Mouse (Mus musculus) heart, embryonic 13.5 days (tissue): ENCODE results near the gene Plxna4. TPM values are rescaled to one million over a fixed set of nuclear protein-coding genes. Genes with fewer than 3 reads are reported as not detected.

ENCODE experiments used
- ATAC-seq: fragments of 200-750 bp; cut with Nextera tagmentation; 2 replicates; pipeline ENCODE4 v1.8.0; 2017; ENCODE audit warnings: moderate TSS enrichment; ENCODE audit not compliant: insufficient number of reproducible peaks, low FRiP score, low TSS enrichment; ENCODE audit errors: extremely low read depth
- H3K27ac ChIP-seq: fragments of 300-500 bp; sonication (generic); replicated peaks from 2 replicates; pipeline ENCODE4 v1.5.1; 2015; ENCODE audit warnings: moderate library complexity, mild to moderate bottlenecking, inconsistent platforms
- H3K27me3 ChIP-seq: fragments of 300-500 bp; sonication (generic); replicated peaks from 2 replicates; pipeline ENCODE4 v1.6.1; 2015; ENCODE audit warnings: mild to moderate bottlenecking, inconsistent platforms
- H3K36me3 ChIP-seq: fragments of 300-500 bp; sonication (generic); 2 replicates; pipeline ENCODE4 v1.6.1; 2015; ENCODE audit warnings: mild to moderate bottlenecking, inconsistent platforms
- H3K4me1 ChIP-seq: fragments of 300-500 bp; sonication (generic); 2 replicates; pipeline ENCODE4 v1.6.1; 2015; ENCODE audit warnings: inconsistent platforms
- H3K4me2 ChIP-seq: fragments of 300-500 bp; sonication (generic); 2 replicates; pipeline ENCODE4 v1.6.1; 2015; ENCODE audit warnings: inconsistent platforms, mild to moderate bottlenecking, moderate library complexity
- H3K4me3 ChIP-seq: fragments of 300-500 bp; sonication (generic); 2 replicates; pipeline ENCODE4 v1.5.1; 2015; ENCODE audit warnings: moderate library complexity, mild to moderate bottlenecking, inconsistent platforms
- H3K9ac ChIP-seq: fragments of 300-500 bp; sonication (generic); 2 replicates; pipeline ENCODE4 v1.6.1; 2015; ENCODE audit warnings: inconsistent platforms, mild to moderate bottlenecking, moderate library complexity
- H3K9me3 ChIP-seq: fragments of 300-500 bp; sonication (generic); 2 replicates; pipeline ENCODE4 v1.6.1; 2016; ENCODE audit warnings: inconsistent platforms
- WGBS: fragments of 180-500 bp; shearing (Covaris S2); methylation state at CpG from one replicate; pipeline ENCODE4 v1.1.7; 2015; ENCODE audit warnings: mixed read lengths; 5-methylcytosine and 5-hydroxymethylcytosine counted together
- polyA plus RNA-seq: library from polyadenylated mRNA; unstranded; fragments of >200 nt; fragmentation: Nextera tagmentation; extraction: Ambion mirVana; gene quantifications from 2 replicates; pipeline ENCODE4 v1.2.1, GENCODE M21; 2015

Gene Plxna4
- polyA plus RNA-seq, 1 experiment from 2014 or later: 5.5 TPM

- peaks cover 84% of the 10 kb centered on the region for H3K4me1 ChIP-seq
- 70% methylated on average over 8 of the region's 8 CpGs for WGBS
- H3K9ac ChIP-seq: no peak overlapping the region
- H3K4me3 ChIP-seq: no peak overlapping the region
- ATAC-seq: no peak
- no peak overlapping the region for H3K4me2 ChIP-seq
- H3K9me3 ChIP-seq: no peaks in the 10 kb centered on the region
- no peaks in the 10 kb centered on the region for H3K27me3 ChIP-seq
- H3K36me3 ChIP-seq: no peaks in the 10 kb centered on the region
- peak overlapping the region; percentile 63 for H3K27ac ChIP-seq
These were observed 245.3 kb downstream of the Plxna4 start for GRCm38 (mm10) chr6:32342727-32343126.

GRCm38 (mm10) chr6:32342272-32342671 is 245.7 kb downstream of the Plxna4 start:
- H3K4me3 ChIP-seq: no peak overlapping the region
- no peak for ATAC-seq
- no peak overlapping the region for H3K9ac ChIP-seq
- H3K4me1 ChIP-seq: peaks cover 88% of the 10 kb centered on the region
- no peaks in the 10 kb centered on the region for H3K36me3 ChIP-seq
- WGBS: 49% methylated on average over 6 of the region's 6 CpGs
- H3K4me2 ChIP-seq: no peak overlapping the region
- H3K27me3 ChIP-seq: no peaks in the 10 kb centered on the region
- H3K9me3 ChIP-seq: no peaks in the 10 kb centered on the region
- H3K27ac ChIP-seq: peak overlapping the region; percentile 63

GRCm38 (mm10) chr6:32338416-32338943 is 249.5 kb downstream of the Plxna4 start:
- Histone ChIP-seq H3K27me3 (no peaks in the 10 kb centered on the region), H3K4me3 (no peak overlapping the region), H3K9me3 (no peaks in the 10 kb centered on the region), H3K4me1 (peaks cover 75% of the 10 kb centered on the region), H3K36me3 (no peaks in the 10 kb centered on the region), H3K4me2 (peak overlapping the region; percentile 44), H3K27ac (peak overlapping the region; percentile 82), H3K9ac (0 out of 2 replicates have a peak overlapping the region, but pooled peaks have one; percentile 42)
- 23% methylated on average over 8 of the region's 8 CpGs for WGBS
- ATAC-seq: peak; percentile 43; the same call in 1 of the 2 replicates

- Histone ChIP-seq H3K9me3 (no peaks in the 10 kb centered on the region), H3K27ac (0 out of 2 replicates have a peak overlapping the region, but pooled peaks have one; percentile 39), H3K4me3 (no peak overlapping the region), H3K27me3 (no peaks in the 10 kb centered on the region), H3K9ac (no peak overlapping the region), H3K36me3 (no peaks in the 10 kb centered on the region), H3K4me2 (no peak overlapping the region), H3K4me1 (peaks cover 67% of the 10 kb centered on the region)
- no peak for ATAC-seq
These were observed 256.7 kb downstream of the Plxna4 start for GRCm38 (mm10) chr6:32331281-32331680.

- peaks cover 67% of the 10 kb centered on the region for H3K4me1 ChIP-seq
- peak overlapping the region; percentile 39 for H3K27ac ChIP-seq
- H3K9ac ChIP-seq: peak overlapping the region; percentile 37; the same call in 1 of the 2 replicates
- H3K36me3 ChIP-seq: no peaks in the 10 kb centered on the region
- H3K4me3 ChIP-seq: no peak overlapping the region
- no peak for ATAC-seq
- H3K4me2 ChIP-seq: peak overlapping the region; percentile 11; the same call in 1 of the 2 replicates
- WGBS: 35% methylated on average over 9 of the region's 9 CpGs
- no peaks in the 10 kb centered on the region for H3K27me3 ChIP-seq
- H3K9me3 ChIP-seq: no peaks in the 10 kb centered on the region
These were observed 257.8 kb downstream of the Plxna4 start for GRCm38 (mm10) chr6:32330034-32330795.

GRCm38 (mm10) chr6:32328028-32328427 is 260.0 kb downstream of the Plxna4 start:
- ATAC-seq: no peak; the same call in 1 of the 2 replicates

GRCm38 (mm10) chr6:32327173-32327572 is 260.8 kb downstream of the Plxna4 start:
- Histone ChIP-seq H3K9ac (no peak overlapping the region), H3K36me3 (no peaks in the 10 kb centered on the region), H3K27me3 (no peaks in the 10 kb centered on the region), H3K9me3 (no peaks in the 10 kb centered on the region), H3K4me2 (no peak overlapping the region), H3K4me1 (peaks cover 53% of the 10 kb centered on the region), H3K27ac (no peak overlapping the region), H3K4me3 (no peak overlapping the region)
- no peak for ATAC-seq
- WGBS: 35% methylated on average over 5 of the region's 5 CpGs

More at GRCm38 (mm10) chr6:32328028-32328427, 260.0 kb downstream of the Plxna4 start:
- no peak overlapping the region for H3K4me3 ChIP-seq
- H3K4me2 ChIP-seq: 0 out of 2 replicates have a peak overlapping the region, but pooled peaks have one; percentile 14
- H3K27me3 ChIP-seq: no peaks in the 10 kb centered on the region
- no peak overlapping the region for H3K27ac ChIP-seq
- H3K36me3 ChIP-seq: no peaks in the 10 kb centered on the region
- peaks cover 57% of the 10 kb centered on the region for H3K4me1 ChIP-seq
- peak overlapping the region; percentile 25; the same call in 1 of the 2 replicates for H3K9ac ChIP-seq
- 7% methylated on average over 8 of the region's 8 CpGs for WGBS
- H3K9me3 ChIP-seq: no peaks in the 10 kb centered on the region

- Histone ChIP-seq H3K4me3 (no peak overlapping the region), H3K4me2 (no peak overlapping the region), H3K27ac (no peak overlapping the region), H3K9me3 (no peaks in the 10 kb centered on the region), H3K27me3 (no peaks in the 10 kb centered on the region), H3K4me1 (peaks cover 47% of the 10 kb centered on the region), H3K36me3 (no peaks in the 10 kb centered on the region), H3K9ac (no peak overlapping the region)
- WGBS: 87% methylated on average over 5 of the region's 5 CpGs
- ATAC-seq: no peak
These were observed 261.6 kb downstream of the Plxna4 start for GRCm38 (mm10) chr6:32326406-32326805.

- peaks cover 47% of the 10 kb centered on the region for H3K4me1 ChIP-seq
- no peaks in the 10 kb centered on the region for H3K27me3 ChIP-seq
- H3K27ac ChIP-seq: no peak overlapping the region
- no peaks in the 10 kb centered on the region for H3K36me3 ChIP-seq
- H3K4me2 ChIP-seq: no peak overlapping the region
- no peak overlapping the region for H3K4me3 ChIP-seq
- H3K9ac ChIP-seq: no peak overlapping the region
- 74% methylated on average over 7 of the region's 7 CpGs for WGBS
- H3K9me3 ChIP-seq: no peaks in the 10 kb centered on the region
- no peak for ATAC-seq
These were observed 262.1 kb downstream of the Plxna4 start for GRCm38 (mm10) chr6:32325851-32326250.

GRCm38 (mm10) chr6:32321187-32321586 is 266.8 kb downstream of the Plxna4 start:
- ATAC-seq: no peak
- WGBS: 58% methylated on average over 3 of the region's 3 CpGs
- Histone ChIP-seq H3K4me1 (peaks cover 12% of the 10 kb centered on the region), H3K9ac (no peak overlapping the region), H3K4me2 (no peak overlapping the region), H3K36me3 (no peaks in the 10 kb centered on the region), H3K27ac (no peak overlapping the region), H3K27me3 (no peaks in the 10 kb centered on the region), H3K9me3 (no peaks in the 10 kb centered on the region), H3K4me3 (no peak overlapping the region)

GRCm38 (mm10) chr6:32320254-32320653 is 267.7 kb downstream of the Plxna4 start:
- 35% methylated on average over 3 of the region's 3 CpGs for WGBS
- H3K4me2 ChIP-seq: no peak overlapping the region
- peaks cover 12% of the 10 kb centered on the region for H3K4me1 ChIP-seq
- H3K36me3 ChIP-seq: no peaks in the 10 kb centered on the region
- H3K9ac ChIP-seq: no peak overlapping the region
- no peaks in the 10 kb centered on the region for H3K9me3 ChIP-seq
- no peak overlapping the region for H3K27ac ChIP-seq
- no peak overlapping the region for H3K4me3 ChIP-seq
- ATAC-seq: no peak
- no peaks in the 10 kb centered on the region for H3K27me3 ChIP-seq
